Mouse (Mus musculus) naive thymus-derived CD4-positive, alpha-beta T cell, adult 2 months (primary cell): ENCODE data around the gene Grk6.

ENCODE experiments used
- DNase-seq: peaks from one replicate; pipeline ENCODE4 v3.0.0-alpha.2; 2011; ENCODE audit warnings: low read depth

The Grk6 gene

DNA sequence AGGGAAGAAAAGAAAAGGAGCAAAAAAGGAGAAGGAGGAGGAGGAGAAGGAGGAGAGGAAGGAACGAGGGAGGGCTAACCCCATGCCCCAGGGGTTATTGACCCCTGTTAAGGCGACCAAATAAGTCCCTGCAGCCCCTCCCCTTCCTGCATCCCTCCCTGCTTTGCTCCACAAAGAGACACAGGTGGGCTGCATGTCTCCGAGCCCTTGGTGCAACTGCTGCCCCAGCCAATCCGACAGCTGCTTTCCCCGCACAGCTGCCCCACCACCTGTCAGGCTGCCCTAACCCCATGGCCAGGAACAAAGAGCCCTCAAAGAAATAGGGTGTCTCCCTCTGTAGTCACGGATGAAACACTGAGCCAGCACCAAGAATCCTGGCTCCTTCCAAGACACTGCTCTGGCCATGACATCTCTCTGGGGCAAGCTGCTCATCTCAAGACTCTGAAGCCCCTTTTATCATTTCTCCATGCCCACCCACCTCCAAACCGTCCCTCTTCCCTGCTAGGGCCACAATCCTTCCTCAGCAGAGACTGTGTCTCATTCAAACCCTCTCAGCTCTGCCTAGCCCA lies 39.7 kb downstream of the Grk6 start:
- no peak for DNase-seq

DNA sequence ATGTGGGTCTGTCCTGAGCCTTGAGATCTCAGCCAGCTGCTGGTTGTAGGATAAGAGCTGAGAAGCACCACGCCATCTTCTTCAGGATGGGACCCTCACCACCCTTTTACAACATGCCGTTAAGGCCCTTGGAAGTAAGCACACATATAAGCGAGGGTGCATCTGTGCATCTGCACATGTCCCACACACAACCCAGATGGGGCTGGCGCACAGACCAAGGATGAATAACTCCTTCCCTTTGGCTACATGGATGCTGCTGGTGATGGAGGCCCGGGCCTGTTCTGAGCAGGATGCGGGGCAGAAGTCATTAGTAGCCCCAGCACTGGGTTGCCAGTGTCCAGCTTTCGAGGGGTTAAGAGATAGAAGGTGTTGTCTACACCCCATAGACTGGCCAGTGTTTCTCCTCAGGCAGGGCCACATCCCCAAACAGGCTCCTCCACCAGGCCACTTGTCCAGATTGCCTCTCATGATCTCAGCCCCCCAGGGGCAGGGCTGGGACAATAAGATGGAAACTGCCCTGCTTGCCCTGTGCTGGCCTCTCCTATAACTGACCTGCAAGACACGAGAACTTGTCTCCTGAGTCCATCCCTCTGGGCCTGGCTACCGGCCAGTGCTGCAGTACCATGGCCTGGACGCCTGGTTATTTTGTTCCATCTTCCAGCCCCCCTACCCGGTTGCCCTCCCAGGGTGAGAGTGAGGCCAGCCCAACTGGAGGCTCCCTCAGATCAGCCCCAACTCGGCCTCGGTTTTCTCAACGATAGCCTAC lies 41.3 kb downstream of the Grk6 start:
- DNase-seq = no peak

GRCm38 (mm10) chr13:55486916-55487577 lies 42.2 kb downstream of the Grk6 start:
- DNase-seq = peak; percentile 48

DNA sequence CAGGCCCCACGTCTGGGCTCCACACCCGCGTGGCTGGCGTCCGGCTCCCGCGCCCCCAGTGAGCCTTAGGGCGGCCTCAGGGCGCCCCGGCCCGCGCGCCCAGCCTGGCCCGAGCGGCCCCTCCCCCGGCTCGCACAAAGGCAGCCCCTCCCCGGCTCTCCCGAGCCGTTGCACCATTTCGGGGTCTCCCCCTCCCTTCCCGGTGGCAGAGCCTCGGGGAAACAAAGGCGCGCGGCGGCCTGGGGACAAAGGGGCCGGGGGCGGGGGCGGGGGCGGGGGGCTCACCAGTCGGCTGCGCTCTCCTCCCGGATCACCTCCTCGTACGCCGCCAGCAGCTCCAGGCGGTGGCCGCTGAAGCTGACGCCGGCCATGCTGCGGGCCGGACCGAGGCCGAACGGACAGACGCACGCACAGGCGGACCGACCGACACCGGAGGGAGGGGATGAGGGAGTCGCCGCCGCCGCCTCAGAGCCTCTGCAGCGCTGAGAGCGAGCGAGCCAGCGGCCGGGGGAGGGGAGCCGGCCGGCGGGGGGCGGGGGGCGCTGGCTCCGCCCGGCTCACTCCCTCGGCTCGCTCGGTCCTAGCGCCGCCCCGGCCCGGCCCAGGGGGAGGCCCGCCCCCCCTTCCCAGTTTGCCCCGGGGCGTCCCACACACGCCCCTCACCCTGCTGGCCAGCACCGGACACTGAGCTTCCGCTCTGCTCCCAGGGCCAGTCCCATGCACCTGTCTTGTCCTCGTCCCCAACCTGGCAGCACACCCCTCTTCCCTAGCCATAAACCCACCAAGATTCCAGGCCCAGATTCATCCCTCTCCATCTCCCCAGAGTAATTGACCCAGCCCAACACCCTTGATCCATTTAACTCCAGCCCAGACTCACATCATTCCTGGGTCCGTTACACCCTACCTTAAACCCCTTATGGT lies 43.0 kb downstream of the Grk6 start, which contains the start of gene Dbn1:
Gene Dbn1 (minus strand): TSS at position 534 of the 921 bp plus-strand sequence.
- peak; percentile 21 for DNase-seq

- no peak for DNase-seq
Measured at GRCm38 (mm10) chr13:55494257-55494656, 49.4 kb downstream of the Grk6 start.

GRCm38 (mm10) chr13:55494883-55495621 lies 50.2 kb downstream of the Grk6 start:
- DNase-seq = no peak

DNA sequence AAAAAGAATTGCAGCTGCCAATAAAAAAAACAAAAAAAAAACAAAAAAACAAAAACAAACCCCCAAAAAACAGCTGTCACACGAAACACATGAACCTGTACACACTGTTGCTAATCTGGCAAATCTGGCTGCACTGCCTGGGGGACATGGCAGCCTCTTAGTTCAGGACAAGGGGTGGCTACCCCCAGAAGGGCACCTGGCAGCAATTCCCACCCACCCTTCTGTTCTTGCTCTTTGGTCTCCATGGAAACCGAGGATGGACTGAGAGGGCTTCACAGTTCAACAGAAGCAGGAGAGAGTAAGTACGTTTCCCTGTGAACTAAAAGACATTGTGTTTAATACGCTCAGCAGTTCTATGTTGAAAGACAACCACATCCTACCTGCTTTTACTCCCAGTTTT lies 50.8 kb downstream of the Grk6 start:
- DNase-seq = no peak

DNA sequence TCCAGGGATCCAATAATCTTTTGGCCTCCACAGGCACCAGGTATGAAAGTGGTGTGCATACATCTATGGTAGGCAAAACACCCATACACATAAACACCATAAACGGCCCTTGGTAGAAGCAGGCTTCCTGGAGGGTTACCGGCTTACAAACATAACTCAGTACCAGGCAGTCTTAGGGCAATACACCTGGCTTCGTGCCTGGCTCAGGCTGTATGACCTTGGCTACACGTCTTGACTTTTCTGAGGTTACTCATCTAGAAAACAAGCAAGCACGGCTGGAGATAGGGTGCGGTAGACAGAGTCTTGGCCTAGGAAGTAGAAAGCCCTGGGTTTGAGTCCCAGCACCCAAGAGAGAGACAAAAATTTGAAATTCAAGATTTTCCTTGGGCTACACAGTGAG lies 51.8 kb downstream of the Grk6 start:
- DNase-seq = no peak

DNA sequence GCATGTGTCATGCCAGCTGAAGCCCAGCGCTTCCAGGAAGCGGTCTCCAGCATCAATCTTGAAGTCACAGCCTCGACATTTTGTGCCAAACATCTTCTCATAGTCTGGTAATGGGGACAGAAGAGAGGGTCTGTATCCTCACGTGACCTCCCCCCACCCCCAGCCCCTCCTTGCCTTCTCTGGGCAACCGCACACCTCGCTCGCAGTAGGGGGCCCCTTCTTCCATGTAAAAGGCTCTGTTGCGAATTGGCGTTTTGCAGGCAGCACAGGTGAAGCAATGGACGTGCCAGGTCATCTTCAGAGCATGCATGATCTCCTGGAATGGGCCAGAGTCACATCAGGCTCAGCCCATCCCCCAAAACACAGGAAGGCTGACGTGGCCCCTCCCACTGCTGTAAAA lies 54.0 kb downstream of the Grk6 start:
- no peak for DNase-seq

GRCm38 (mm10) chr13:55500575-55500974 lies 55.7 kb downstream of the Grk6 start:
- no peak for DNase-seq

DNA sequence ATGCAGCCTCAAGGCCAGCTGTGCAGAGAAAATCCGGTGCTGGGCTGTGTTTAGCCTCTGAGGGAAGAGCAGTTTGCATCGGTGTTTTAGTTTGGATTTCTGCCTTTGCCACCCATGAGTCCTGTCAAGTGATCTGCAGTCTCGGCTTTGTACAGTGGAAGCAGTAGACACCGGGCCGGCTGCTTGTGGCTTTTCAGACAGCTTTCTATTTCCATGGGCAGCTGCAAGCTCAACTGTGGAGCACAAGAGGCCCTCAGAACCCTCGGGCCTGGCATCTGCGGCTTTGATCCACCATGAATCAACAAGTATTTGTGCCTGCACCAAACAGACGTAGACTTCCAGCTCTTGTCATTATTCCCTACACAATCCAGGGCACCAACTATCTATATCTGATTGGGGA lies 57.5 kb downstream of the Grk6 start:
- DNase-seq = no peak

GRCm38 (mm10) chr13:55504390-55504789 lies 59.5 kb downstream of the Grk6 start:
- no peak for DNase-seq

DNA sequence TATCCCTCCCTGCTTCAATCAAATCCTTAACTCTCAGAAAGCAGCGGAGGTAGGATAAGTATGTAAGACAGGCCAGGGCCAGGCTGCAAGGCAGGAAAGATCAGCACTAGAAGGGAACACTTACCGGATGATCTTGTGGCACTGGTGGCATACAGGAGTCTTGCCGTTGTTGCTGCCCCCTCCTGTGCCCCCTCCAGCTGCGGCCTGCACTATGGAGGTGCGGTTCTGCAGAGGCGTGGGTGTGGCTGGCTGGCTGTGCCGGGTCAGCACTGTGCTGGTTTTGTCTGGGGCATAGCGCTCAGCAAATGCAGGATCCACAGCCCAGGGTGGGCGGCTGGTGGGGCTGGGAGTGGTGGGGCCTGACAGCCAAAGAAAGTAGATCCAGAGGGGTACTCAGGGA lies 60.9 kb downstream of the Grk6 start:
- DNase-seq = no peak

DNA sequence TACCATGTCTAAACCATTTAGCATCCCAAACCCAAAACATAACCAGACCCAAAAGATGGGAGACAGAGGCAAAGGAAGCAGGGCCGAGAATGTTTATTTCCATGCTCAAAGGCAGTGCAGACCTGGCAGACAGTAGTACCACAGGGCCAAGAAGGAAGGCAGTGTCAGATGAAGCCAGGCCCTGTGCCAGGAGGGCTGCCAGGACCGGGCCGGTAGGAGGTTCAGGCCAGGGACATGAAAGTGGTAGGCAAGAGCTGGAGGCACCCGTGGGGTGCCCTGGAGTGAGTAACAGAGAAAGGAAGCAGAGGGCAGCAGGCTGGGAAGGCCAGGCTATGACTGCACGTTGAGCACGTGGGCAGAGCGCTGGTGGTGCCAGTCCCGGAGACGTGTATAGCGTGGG lies 61.8 kb downstream of the Grk6 start:
- no peak for DNase-seq

- no peak for DNase-seq
Measured at GRCm38 (mm10) chr13:55507877-55508276, 63.0 kb downstream of the Grk6 start.

- no peak for DNase-seq
Measured at GRCm38 (mm10) chr13:55508531-55508930, 63.7 kb downstream of the Grk6 start.

GRCm38 (mm10) chr13:55510332-55510667 lies 65.4 kb downstream of the Grk6 start:
- DNase-seq = no peak
